Mouse (Mus musculus) heart, embryonic 15.5 days (tissue): ENCODE data around the gene Akain1. TPM values are rescaled to one million over a fixed set of nuclear protein-coding genes. Genes with fewer than 3 reads are reported as not detected.

Source experiments
- ATAC-seq: fragments of 200-750 bp; cut with Nextera tagmentation; replicated peaks from 2 replicates; pipeline ENCODE4 v1.8.0; 2017; ENCODE audit warnings: low read depth, moderate TSS enrichment; ENCODE audit not compliant: insufficient number of reproducible peaks, insufficient read depth, low FRiP score
- H3K27ac ChIP-seq: fragments of 300-500 bp; sonication (generic); 2 replicates; pipeline ENCODE4 v1.5.1; 2015; ENCODE audit warnings: mild to moderate bottlenecking, inconsistent platforms
- H3K27me3 ChIP-seq: fragments of 300-500 bp; sonication (generic); 2 replicates; pipeline ENCODE4 v1.6.1; 2015; ENCODE audit warnings: inconsistent platforms
- H3K36me3 ChIP-seq: fragments of 300-500 bp; sonication (generic); 2 replicates; pipeline ENCODE4 v1.6.1; 2015; ENCODE audit warnings: mild to moderate bottlenecking, inconsistent platforms
- H3K4me1 ChIP-seq: fragments of 300-500 bp; sonication (generic); replicated peaks from 2 replicates; pipeline ENCODE4 v1.6.1; 2015; ENCODE audit warnings: inconsistent platforms
- H3K4me2 ChIP-seq: fragments of 300-500 bp; sonication (generic); 2 replicates; pipeline ENCODE4 v1.6.1; 2015; ENCODE audit warnings: inconsistent platforms, mild to moderate bottlenecking, moderate library complexity
- H3K4me3 ChIP-seq: fragments of 300-500 bp; sonication (generic); 2 replicates; pipeline ENCODE4 v1.5.1; 2015; ENCODE audit warnings: mild to moderate bottlenecking, inconsistent platforms
- H3K9ac ChIP-seq: fragments of 300-500 bp; sonication (generic); 2 replicates; pipeline ENCODE4 v1.6.1; 2015; ENCODE audit warnings: mild to moderate bottlenecking, inconsistent platforms
- H3K9me3 ChIP-seq: fragments of 300-500 bp; sonication (generic); replicated peaks from 2 replicates; pipeline ENCODE4 v1.6.1; 2016; ENCODE audit warnings: inconsistent platforms
- WGBS: fragments of 180-500 bp; shearing (Covaris S2); methylation state at CpG from one replicate; pipeline ENCODE4 v1.1.7; 2015; ENCODE audit warnings: mixed read lengths; 5-methylcytosine and 5-hydroxymethylcytosine counted together
- polyA plus RNA-seq: library from polyadenylated mRNA; unstranded; fragments of >200 nt; fragmentation: Nextera tagmentation; extraction: Ambion mirVana; gene quantifications from 2 replicates; pipeline ENCODE4 v1.2.1, GENCODE M21; 2015

Gene Akain1
- polyA plus RNA-seq = not detected in 2 replicates

DNA sequence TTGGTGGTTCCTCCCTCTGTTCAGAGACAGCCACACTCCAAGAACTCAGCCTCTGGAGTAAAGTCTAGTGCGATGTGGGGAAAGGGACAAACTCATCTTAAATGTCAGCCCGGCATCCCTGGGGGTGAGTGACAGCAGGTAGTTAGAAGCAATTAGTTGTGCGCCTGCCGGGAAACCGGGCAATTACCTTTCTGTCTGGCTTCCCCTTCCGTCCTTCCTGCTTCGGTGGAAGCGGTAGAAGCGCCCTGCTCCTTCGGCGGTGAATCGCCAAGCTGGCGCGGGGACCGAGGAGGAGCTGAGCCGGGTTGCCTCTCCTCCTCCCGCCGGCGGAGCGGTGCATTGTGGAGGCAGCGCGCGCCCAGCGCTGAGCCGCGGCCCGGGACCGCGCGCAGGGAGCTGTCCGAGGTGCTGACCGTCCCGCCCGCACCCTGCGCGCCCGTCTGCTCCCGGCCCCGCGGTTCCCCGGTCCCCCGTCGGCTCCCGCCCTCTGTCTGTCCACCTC lies at the start of gene Akain1:
Gene Akain1 (plus strand): TSS at position 337 of the 502 bp plus-strand sequence.
- peak within 1 kb of the TSS; percentile 57 for H3K4me3 ChIP-seq
- peak within 1 kb of the TSS; percentile 34; the same call in 1 of the 2 replicates for H3K9ac ChIP-seq
- no peaks in the 10 kb centered on the region for H3K36me3 ChIP-seq
- H3K4me2 ChIP-seq = peak within 1 kb of the TSS; percentile 85
- 0% methylated on average over 30 of the region's 44 CpGs for WGBS
- H3K9me3 ChIP-seq = no peaks in the 10 kb centered on the region
- no peak within 1 kb of the TSS for H3K27ac ChIP-seq
- peaks cover 36% of the 10 kb centered on the region for H3K27me3 ChIP-seq
- peaks cover 19% of the 10 kb centered on the region for H3K4me1 ChIP-seq
- ATAC-seq = peak; percentile 93

DNA sequence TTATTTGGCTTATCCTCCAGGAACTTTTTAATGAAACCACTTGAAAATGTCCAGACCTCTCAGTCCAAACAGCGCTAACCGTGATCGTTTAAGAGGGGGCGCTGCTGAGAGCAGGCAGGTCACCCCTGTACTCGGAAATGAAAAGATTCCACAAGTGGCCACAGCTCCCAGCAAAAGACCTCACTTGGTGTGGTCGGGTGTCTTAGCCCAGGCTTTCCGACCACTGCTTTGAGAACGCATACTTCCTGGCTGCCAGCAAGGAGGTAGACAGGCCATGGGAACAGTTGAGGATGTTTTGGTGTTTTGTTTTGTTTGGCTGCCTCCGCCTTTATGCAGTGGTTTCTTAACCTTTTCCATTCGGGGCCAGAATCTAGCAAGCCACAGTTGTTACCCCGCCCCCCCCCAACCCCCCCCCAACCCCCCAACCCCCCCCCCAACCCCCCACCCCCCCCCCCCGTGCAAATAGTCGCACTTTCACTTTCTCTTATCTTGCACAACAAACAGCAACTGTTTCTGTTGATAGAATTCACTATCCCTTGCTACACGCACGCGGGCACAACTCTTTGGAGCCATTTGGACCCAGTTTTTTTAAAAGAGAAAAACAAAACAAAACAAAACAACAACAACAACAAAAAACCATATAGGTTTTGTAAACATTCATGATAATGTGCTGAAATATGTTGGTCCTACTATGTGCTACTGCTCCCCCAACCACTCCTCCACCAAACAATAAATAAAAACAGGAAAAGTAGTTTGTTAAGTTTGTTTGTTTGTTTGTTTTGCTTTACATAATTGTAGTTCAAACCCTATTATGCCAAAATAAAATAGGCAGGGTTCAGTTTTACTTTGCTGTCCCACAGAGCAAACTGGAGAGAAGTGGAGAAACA lies 42.7 kb upstream of the Akain1 start:
- peaks cover 9% of the 10 kb centered on the region; the same call in 1 of the 2 replicates for H3K4me1 ChIP-seq
- H3K4me2 ChIP-seq = peak overlapping the region; percentile 57
- 30% methylated on average over 14 of the region's 16 CpGs for whole genome bisulfite sequencing
- H3K4me3 ChIP-seq = peak overlapping the region; percentile 30; the same call in 1 of the 2 replicates
- no peaks in the 10 kb centered on the region for H3K36me3 ChIP-seq
- no peak; the same call in 1 of the 2 replicates for ATAC-seq
- no peaks in the 10 kb centered on the region for H3K27me3 ChIP-seq
- H3K9ac ChIP-seq = no peak overlapping the region
- H3K9me3 ChIP-seq = no peaks in the 10 kb centered on the region
- no peak overlapping the region for H3K27ac ChIP-seq

- H3K4me2 ChIP-seq = 0 out of 2 replicates have a peak overlapping the region, but pooled peaks have one; percentile 3
- H3K4me3 ChIP-seq = no peak overlapping the region
- no peaks in the 10 kb centered on the region for H3K27me3 ChIP-seq
- WGBS = 36% methylated on average over 5 of the region's 5 CpGs
- H3K36me3 ChIP-seq = no peaks in the 10 kb centered on the region
- no peak overlapping the region for H3K27ac ChIP-seq
- H3K9ac ChIP-seq = no peak overlapping the region
- ATAC-seq = no peak
- H3K4me1 ChIP-seq = peaks cover 9% of the 10 kb centered on the region; the same call in 1 of the 2 replicates
- no peaks in the 10 kb centered on the region for H3K9me3 ChIP-seq
These were observed 42.0 kb upstream of the Akain1 start for GRCm38 (mm10) chr17:69397163-69397562.

GRCm38 (mm10) chr17:69398092-69398491 lies 41.0 kb upstream of the Akain1 start:
- no peak overlapping the region for H3K27ac ChIP-seq
- no peaks in the 10 kb centered on the region for H3K27me3 ChIP-seq
- no peak overlapping the region for H3K4me3 ChIP-seq
- H3K9ac ChIP-seq = no peak overlapping the region
- no peak for ATAC-seq
- peaks cover 9% of the 10 kb centered on the region; the same call in 1 of the 2 replicates for H3K4me1 ChIP-seq
- H3K9me3 ChIP-seq = no peaks in the 10 kb centered on the region
- no peak overlapping the region for H3K4me2 ChIP-seq
- no peaks in the 10 kb centered on the region for H3K36me3 ChIP-seq

- Histone ChIP-seq H3K9me3 (no peaks in the 10 kb centered on the region), H3K4me1 (peaks cover 6% of the 10 kb centered on the region; the same call in 1 of the 2 replicates), H3K27me3 (no peaks in the 10 kb centered on the region), H3K36me3 (no peaks in the 10 kb centered on the region), H3K4me2 (no peak overlapping the region), H3K27ac (no peak overlapping the region), H3K9ac (no peak overlapping the region), H3K4me3 (no peak overlapping the region)
- 78% methylated on average over 2 of the region's 2 CpGs for WGBS
- ATAC-seq = no peak
These were observed 38.0 kb upstream of the Akain1 start for GRCm38 (mm10) chr17:69401146-69401545.

DNA sequence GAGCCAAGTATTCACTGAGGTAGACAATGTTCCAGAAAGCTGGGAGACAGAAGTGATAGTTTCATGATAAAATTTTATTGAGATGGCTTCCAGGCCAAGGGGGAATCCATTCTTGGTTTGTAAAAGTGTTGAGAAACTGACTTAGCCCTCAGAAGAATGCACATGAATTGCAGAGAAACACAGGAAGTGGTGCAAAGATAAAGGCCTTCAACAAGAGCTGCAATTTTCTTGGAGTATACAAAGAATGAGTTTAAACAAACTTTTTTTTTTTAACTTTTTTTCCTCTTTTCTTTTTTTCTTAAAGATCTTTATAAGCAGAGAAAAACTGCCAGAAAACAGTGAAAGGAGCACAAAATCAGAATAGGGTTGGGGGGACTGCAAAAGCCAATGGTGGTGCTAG lies 23.0 kb upstream of the Akain1 start:
- peaks cover 7% of the 10 kb centered on the region for H3K4me1 ChIP-seq
- no peaks in the 10 kb centered on the region for H3K9me3 ChIP-seq
- ATAC-seq = no peak
- no peaks in the 10 kb centered on the region for H3K36me3 ChIP-seq
- peak overlapping the region; percentile 96 for H3K4me3 ChIP-seq
- H3K9ac ChIP-seq = peak overlapping the region; percentile 88; the same call in 1 of the 2 replicates
- H3K27me3 ChIP-seq = no peaks in the 10 kb centered on the region
- H3K27ac ChIP-seq = peak overlapping the region; percentile 98
- H3K4me2 ChIP-seq = peak overlapping the region; percentile 69

- WGBS = under 1% methylated on average over 56 of the region's 56 CpGs
- Histone ChIP-seq H3K4me2 (peak overlapping the region; percentile 69), H3K36me3 (no peaks in the 10 kb centered on the region), H3K27me3 (no peaks in the 10 kb centered on the region), H3K4me3 (peak overlapping the region; percentile 96), H3K9ac (peak overlapping the region; percentile 88), H3K9me3 (no peaks in the 10 kb centered on the region), H3K27ac (peak overlapping the region; percentile 98), H3K4me1 (peaks cover 9% of the 10 kb centered on the region)
- peak; percentile 99 for ATAC-seq
These were observed 22.0 kb upstream of the Akain1 start for GRCm38 (mm10) chr17:69416920-69417661.

- ATAC-seq = peak; percentile 41
- H3K9ac ChIP-seq = peak overlapping the region; percentile 88
- no peaks in the 10 kb centered on the region for H3K36me3 ChIP-seq
- peak overlapping the region; percentile 96 for H3K4me3 ChIP-seq
- H3K4me1 ChIP-seq = peaks cover 9% of the 10 kb centered on the region
- H3K4me2 ChIP-seq = peak overlapping the region; percentile 69
- peak overlapping the region; percentile 98 for H3K27ac ChIP-seq
- H3K27me3 ChIP-seq = no peaks in the 10 kb centered on the region
- WGBS = 2% methylated on average over 26 of the region's 26 CpGs
- H3K9me3 ChIP-seq = no peaks in the 10 kb centered on the region
These were observed 21.3 kb upstream of the Akain1 start for GRCm38 (mm10) chr17:69417724-69418373.

DNA sequence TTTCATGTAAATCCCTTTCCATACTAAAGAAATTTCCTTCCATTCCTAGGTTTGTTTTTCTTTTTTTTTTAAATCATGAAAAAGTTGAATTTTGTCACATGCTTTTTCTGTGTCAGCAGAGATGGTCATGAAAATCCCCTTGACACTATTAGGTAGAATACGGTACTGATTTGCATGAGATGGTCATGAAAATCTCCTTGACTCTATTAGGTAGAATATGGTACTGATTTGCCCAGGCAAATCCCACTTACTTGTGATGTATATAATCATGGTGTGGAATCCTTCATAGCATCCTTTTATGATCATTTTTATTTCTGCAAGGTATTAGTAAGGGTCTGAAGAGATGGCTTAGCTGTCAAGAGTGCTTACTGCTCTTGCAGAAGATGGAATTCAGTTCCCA lies 17.5 kb upstream of the Akain1 start:
- Histone ChIP-seq H3K4me3 (no peak overlapping the region), H3K4me1 (peaks cover 2% of the 10 kb centered on the region; the same call in 1 of the 2 replicates), H3K4me2 (no peak overlapping the region), H3K36me3 (no peaks in the 10 kb centered on the region), H3K9ac (no peak overlapping the region), H3K27me3 (no peaks in the 10 kb centered on the region), H3K9me3 (no peaks in the 10 kb centered on the region), H3K27ac (no peak overlapping the region)
- 3% methylated on average over 1 of the region's 1 CpGs for WGBS
- no peak for ATAC-seq

GRCm38 (mm10) chr17:69437836-69438235 lies 1.3 kb upstream of the Akain1 start:
- Histone ChIP-seq H3K27ac (no peak overlapping the region), H3K4me1 (peaks cover 19% of the 10 kb centered on the region), H3K4me3 (no peak overlapping the region), H3K9me3 (no peaks in the 10 kb centered on the region), H3K4me2 (no peak overlapping the region), H3K27me3 (peaks cover 36% of the 10 kb centered on the region), H3K36me3 (no peaks in the 10 kb centered on the region), H3K9ac (no peak overlapping the region)
- ATAC-seq = no peak
- WGBS = 64% methylated on average over 5 of the region's 5 CpGs

DNA sequence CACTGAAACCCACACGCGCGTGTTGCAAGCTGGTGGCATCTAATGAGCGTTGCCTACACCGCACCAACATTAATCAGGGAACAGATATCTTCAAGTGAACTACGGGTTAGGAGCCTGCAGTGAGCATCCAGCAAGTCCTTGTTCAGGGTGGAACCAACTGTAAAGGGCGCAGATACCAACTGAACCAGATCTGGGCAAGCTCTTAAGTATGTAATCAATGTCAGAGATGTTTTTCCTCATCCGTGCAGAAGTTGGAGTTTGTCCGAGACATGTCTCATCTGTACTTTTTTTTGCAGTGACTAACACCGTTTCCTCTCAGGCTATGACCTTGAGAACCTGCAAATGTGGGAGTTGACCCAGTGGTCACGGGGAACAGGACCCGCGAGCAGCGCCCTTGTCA lies 640 bp upstream of the Akain1 start:
- Histone ChIP-seq H3K27ac (no peak overlapping the region), H3K4me2 (peak overlapping the region; percentile 85), H3K4me1 (peaks cover 19% of the 10 kb centered on the region), H3K9ac (no peak overlapping the region), H3K4me3 (peak overlapping the region; percentile 57), H3K27me3 (peaks cover 36% of the 10 kb centered on the region), H3K36me3 (no peaks in the 10 kb centered on the region), H3K9me3 (no peaks in the 10 kb centered on the region)
- no peak for ATAC-seq
- 30% methylated on average over 14 of the region's 14 CpGs for WGBS
